Mouse (Mus musculus): ENCODE data around the gene Hepacam.

Gene Hepacam

GRCm38 (mm10) chr9:37367301-37368080, at the start of gene Hepacam:
Hepacam (plus strand) TSS chr9:37367351.
- DNase-seq (ENCODE audit: extremely low spot score, low read depth, low spot score): no peak

DNA sequence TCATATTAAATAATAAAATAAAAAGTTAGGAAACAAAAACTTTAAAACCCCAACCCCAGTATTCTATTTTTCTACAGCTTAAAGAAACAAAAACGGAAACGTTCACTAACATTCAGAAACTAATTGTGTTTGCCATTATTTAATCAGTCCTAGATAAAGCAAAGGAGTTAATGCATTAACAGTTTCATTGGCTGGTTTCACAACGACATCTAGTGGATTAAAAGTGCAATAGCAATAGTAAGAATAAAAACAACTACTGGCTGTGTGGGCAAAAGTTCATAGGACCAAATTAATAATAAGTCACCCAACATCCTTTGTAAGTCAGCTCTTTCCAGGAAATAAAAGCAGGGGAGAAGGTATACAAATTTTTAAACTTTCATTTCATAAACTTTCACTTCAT, 37.7 kb upstream of the Hepacam start:
- no peak for DNase-seq (ENCODE audit: extremely low spot score, low read depth, low spot score)

DNA sequence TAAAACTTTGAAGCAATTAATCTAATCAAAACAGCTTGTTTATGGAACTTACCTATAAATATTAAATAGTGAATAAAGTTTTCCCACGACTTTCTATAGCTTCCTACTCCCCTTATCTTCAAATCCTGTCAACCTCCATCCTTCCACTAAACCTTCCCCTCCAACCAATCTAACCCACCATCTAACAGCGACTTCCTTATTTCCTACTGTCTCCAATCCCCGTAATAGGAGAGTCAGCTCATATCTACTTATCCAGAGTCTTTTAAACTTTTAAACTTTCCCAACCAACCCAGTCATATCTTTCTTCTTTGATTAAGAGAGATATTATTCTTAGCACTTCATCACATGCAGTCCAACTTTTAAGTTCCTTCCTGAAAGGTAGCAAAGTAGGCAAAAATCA, 21.7 kb upstream of the Hepacam start:
- no peak for DNase-seq (ENCODE audit: extremely low spot score, low read depth, low spot score)

DNA sequence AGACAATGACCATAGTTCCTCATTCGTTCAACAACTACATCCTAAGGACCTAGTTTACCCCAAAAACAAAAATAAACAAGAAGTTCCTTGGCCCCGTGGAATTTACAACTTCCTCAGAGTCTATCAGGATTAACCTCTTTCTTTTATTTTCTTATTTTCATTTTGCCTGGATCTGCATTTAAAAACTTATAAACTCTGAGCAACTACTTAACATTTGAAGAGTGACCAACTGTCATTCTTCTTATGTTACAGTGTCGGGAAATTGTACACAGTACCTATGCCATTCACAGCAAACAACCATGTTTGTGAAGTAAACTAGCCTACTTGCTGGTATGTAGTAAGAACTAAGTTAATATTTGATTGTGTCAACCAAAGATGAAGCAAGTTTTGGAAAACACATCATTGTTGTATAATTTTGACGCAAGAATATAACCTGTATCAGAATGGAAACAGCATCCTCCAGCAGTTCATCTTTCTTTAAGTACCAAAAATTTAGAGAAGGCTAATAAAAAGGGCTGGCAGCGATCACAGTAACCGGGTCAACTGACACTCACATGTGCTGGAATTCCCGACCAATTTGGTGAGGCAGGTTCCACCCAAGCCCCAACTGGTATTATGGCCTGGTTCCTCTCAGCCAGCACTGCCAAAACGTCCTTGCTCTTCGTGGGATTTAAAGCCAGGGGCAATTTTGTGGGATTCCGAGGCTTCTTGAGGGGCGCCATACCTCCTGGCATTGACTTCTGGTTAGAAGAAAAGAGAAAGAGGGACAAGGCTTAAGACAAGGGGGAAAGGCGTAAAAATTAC, 19.8 kb upstream of the Hepacam start:
- DNase-seq (ENCODE audit: extremely low spot score, low read depth, low spot score): no peak

GRCm38 (mm10) chr9:37347988-37348642, 19.0 kb upstream of the Hepacam start, which contains the start of gene Ccdc15:
Ccdc15 (minus strand) TSS chr9:37348432.
- DNase-seq (ENCODE audit: extremely low spot score, low read depth, low spot score): peak; percentile 91

GRCm38 (mm10) chr9:37349050-37349449, 18.1 kb upstream of the Hepacam start:
- no peak for DNase-seq (ENCODE audit: extremely low spot score, low read depth, low spot score)

DNA sequence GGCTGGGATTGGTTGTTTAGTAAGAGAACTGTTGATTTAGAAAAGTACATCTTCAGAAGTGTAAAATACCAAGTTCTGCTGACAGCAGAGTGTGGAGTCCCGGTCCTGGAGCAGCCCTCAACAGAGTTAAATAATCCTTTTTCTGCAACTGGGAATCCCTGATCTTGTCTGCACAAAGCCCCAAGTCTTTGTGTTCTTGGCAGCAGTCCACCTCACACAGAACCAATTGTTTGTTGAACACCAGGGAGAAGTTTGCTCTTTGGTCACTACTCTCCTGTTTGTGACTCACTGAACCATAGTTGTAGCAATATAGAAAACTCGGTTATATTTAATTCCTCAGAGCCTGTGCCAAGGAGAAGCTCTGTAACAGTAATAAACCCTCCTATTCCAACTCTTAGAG, 15.9 kb upstream of the Hepacam start:
- DNase-seq (ENCODE audit: extremely low spot score, low read depth, low spot score): no peak

- no peak for DNase-seq (ENCODE audit: extremely low spot score, low read depth, low spot score)
Observed at GRCm38 (mm10) chr9:37354485-37354884, 12.7 kb upstream of the Hepacam start.

- no peak for DNase-seq (ENCODE audit: extremely low spot score, low read depth, low spot score)
Observed at GRCm38 (mm10) chr9:37358713-37359330, 8.3 kb upstream of the Hepacam start.

DNA sequence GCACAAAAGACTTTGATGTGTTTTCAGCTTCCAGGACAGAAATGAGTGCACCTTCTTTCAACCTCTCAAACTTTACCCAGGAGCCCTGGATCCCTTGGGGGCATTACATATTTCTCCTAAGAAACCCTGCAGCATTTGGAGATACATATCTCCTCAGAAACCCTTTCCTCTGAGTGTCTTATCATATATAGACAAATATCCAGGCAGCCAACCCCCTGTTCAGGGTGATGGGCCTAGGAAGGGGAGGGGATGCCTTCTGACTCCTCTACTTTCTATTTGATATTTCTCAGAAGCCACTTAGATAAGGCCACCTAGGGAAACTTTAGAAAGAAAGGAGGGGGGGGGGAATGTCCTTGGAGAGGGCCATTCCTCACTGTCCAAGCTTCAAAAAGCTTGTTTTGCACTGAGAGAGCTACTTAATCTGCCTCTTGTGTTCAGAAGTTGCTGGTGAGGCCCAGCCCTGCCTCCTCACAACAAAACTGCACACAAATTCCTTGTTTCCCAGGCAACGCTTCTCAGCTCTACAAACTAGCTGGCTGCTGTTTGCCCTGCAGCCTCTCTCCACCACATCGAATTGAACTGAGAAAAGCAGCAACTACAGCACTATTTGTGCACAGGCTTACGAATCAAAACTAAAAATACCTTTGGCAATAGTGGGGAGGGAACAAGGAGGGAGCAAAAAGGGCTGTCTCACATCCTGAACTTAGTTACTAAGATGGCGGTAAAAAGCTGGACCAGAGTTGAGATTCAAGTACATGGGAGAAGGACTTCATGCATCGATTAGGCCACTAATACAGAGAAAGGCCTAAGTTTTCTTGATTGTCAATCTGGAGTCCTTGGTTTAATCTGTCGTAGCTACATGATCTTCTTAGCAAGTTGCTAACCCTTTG, 7.6 kb upstream of the Hepacam start:
- DNase-seq (ENCODE audit: extremely low spot score, low read depth, low spot score): peak; percentile 8

GRCm38 (mm10) chr9:37362084-37362483, 5.1 kb upstream of the Hepacam start:
- DNase-seq (ENCODE audit: extremely low spot score, low read depth, low spot score): no peak

DNA sequence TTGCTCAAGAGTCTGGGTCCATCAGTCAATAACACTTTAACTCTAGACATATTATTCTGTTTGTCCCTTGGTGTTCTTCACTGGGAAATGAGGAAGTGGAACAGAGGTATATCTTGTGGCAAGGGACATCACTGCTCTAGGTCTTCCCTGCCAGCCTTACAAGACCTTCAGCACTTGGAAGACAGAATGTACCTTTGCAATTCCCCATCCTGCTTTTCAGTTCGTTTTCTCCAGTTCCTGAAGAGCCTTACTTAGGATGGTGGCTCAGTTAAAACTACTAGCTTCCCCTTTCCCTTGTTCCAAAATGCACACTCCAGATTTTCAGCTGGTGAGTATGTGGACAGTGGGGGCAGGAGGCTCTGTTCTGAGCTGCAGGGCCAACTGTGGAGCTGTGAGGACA, 4.3 kb upstream of the Hepacam start:
- no peak for DNase-seq (ENCODE audit: extremely low spot score, low read depth, low spot score)

DNA sequence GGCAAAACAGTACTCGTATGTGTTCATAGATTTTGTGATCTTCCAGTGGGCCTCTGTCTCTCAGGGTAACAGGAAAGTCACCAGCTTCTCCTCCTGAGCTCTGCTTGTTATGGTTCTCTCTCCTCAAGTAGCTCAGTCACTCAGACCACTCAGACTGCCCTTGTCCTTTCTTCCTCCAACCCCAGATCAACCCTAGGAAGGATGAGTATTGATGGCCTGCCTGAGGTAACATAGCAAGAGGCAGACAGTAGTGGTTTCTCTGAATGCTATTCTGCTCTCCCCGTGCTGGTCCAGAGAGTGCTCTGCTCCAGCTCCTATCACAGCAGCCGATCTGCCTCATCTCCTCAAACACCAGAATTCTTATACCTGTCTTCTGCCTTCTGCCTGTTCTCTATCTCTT, 3.6 kb upstream of the Hepacam start:
- no peak for DNase-seq (ENCODE audit: extremely low spot score, low read depth, low spot score)

DNA sequence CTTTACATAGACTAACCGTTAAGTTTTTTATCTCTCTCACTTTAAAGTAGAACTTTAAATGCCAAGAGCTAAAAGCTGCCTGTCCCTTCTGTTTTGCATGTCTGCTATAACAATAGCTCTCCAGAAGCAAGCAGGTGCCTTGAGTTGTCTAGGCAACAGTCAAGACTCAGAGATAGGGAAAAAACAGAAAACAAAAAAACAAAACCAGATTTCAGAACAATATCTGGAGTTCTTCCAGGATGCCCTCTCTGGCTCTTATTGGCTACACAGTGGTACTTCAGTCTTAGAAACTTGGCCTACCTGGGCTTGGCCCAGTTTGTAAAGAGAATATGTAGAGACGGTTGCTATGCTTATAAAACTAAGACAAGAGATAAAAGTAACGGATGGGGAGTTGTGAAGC, 2.8 kb upstream of the Hepacam start:
- no peak for DNase-seq (ENCODE audit: extremely low spot score, low read depth, low spot score)

- no peak for DNase-seq (ENCODE audit: extremely low spot score, low read depth, low spot score)
Observed at GRCm38 (mm10) chr9:37365706-37366105, 1.4 kb upstream of the Hepacam start.

DNA sequence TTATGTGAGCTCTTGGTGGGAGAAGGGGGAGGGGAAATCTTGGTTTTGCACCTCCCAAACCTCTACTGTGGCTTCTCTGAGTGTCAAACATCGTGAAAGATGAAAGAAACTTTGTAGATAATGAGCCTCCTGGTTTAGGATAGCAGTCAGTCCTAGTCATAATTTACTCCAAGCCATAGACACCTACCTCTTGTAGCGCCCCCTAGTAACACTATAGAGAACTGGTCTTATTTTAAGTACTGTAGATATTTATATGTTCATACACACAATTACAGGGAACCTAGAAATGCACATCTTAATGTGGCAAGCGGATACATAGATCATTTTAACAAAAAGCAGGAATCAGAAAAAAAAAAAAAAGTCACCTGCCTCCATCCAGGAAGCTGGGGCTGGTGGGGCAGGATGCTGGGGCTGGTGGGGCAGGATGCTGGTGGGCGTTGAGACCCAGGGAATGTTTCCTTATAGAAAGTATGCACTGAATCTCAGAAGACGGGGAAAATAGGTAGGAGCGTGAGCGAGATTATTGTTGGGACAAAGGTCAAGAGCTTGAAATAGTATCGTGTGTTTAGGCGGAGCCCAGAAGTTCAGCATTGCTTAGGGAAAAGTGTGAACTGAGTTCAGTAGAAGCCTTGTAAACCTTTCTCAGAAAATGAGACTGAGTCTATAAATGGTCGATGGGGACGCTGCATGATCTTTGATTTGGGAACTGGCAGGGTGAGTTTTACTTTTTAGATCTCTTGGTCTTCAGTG, 1.1 kb downstream of the Hepacam start:
- no peak for DNase-seq (ENCODE audit: extremely low spot score, low read depth, low spot score)

DNA sequence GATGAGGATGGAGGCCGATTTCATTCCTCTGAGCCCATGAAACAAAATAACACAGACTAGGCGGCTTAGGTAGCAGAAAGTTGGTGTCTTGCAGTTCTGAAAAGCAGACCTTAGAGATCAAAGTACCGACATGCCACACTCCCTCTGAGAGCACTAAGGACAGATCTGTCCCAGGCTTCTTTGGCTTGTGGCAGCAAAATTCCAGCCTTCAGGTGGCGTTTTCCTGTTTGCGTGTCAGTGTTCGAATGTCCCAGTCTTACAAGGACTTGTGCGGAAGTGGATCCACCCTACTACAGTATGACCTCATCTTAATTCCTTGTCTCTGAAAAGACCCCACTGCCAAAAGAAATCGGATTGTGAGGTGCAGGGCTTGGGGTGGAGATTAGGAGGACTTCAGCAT, 1.7 kb downstream of the Hepacam start:
- DNase-seq (ENCODE audit: extremely low spot score, low read depth, low spot score): no peak

GRCm38 (mm10) chr9:37371232-37371801, 4.2 kb downstream of the Hepacam start:
- DNase-seq (ENCODE audit: extremely low spot score, low read depth, low spot score): no peak

- DNase-seq (ENCODE audit: extremely low spot score, low read depth, low spot score): no peak
Observed at GRCm38 (mm10) chr9:37375718-37376117, 8.6 kb downstream of the Hepacam start.

Measured in hindlimb bud, embryonic 11.5 days (tissue).